Mouse (Mus musculus) small intestine, adult 2 months (tissue): Measurements from ENCODE around the gene Gmpr. TPM values are rescaled to one million over a fixed set of nuclear protein-coding genes. Genes with fewer than 3 reads are reported as not detected.

Experiments used
- H3K27ac ChIP-seq: fragments of 200-500 bp; 2 replicates; pipeline ENCODE4 v1.5.1; 2012; ENCODE audit warnings: low read depth, low read length, control low read depth, inconsistent platforms; ENCODE audit not compliant: insufficient read depth
- H3K27me3 ChIP-seq: fragments of 200-500 bp; 2 replicates; pipeline ENCODE4 v1.6.1; 2012; ENCODE audit warnings: mild to moderate bottlenecking, moderate library complexity, low read length, inconsistent platforms; ENCODE audit not compliant: control insufficient read depth, insufficient read depth
- H3K36me3 ChIP-seq: fragments of 200-500 bp; 2 replicates; pipeline ENCODE4 v1.6.1; 2012; ENCODE audit warnings: mild to moderate bottlenecking, low read length, control low read depth, inconsistent platforms; ENCODE audit not compliant: control insufficient read depth, insufficient read depth
- H3K4me1 ChIP-seq: fragments of 200-500 bp; 2 replicates; pipeline ENCODE4 v1.6.1; 2012; ENCODE audit warnings: low read length, inconsistent platforms, mixed read lengths; ENCODE audit not compliant: control insufficient read depth, insufficient read depth, insufficient read length
- H3K4me3 ChIP-seq: fragments of 200-500 bp; 2 replicates; pipeline ENCODE4 v1.5.1; 2012; ENCODE audit warnings: low read depth, mild to moderate bottlenecking, control low read depth, inconsistent platforms, low read length, moderate library complexity
- CTCF ChIP-seq: fragments of 200-500 bp; IDR thresholded peaks from 2 replicates; pipeline ENCODE4 v1.5.1; 2012; ENCODE audit warnings: low read depth, mild to moderate bottlenecking, control low read depth, inconsistent platforms, low read length, moderate library complexity, mixed read lengths; ENCODE audit not compliant: insufficient replicate concordance, insufficient read length; ENCODE audit errors: extremely low read depth
- POLR2A ChIP-seq: fragments of 200-500 bp; IDR thresholded peaks from 2 replicates; pipeline ENCODE4 v1.6.1; 2012; ENCODE audit warnings: low read depth, mild to moderate bottlenecking, control low read depth, inconsistent platforms, low read length, moderate library complexity
- WGBS: fragments of 180-500 bp; shearing (Covaris S2); methylation state at CpG from one replicate; pipeline ENCODE4 v1.1.7; 2018; 5-methylcytosine and 5-hydroxymethylcytosine counted together
- polyA plus RNA-seq: library from polyadenylated mRNA; depleted of rRNA; stranded (reverse); fragments of >200 nt; gene quantifications from 2 replicates; pipeline ENCODE4 v1.2.3, GENCODE M21; 2012

The Gmpr gene
- polyA plus RNA-seq, 1 experiment: 5.4 TPM

- Histone ChIP-seq H3K27ac (no peak overlapping the region), H3K4me1 (no peaks in the 10 kb centered on the region), H3K36me3 (peaks cover 15% of the 10 kb centered on the region), H3K4me3 (no peak overlapping the region), H3K27me3 (no peaks in the 10 kb centered on the region)
- WGBS: 60% methylated on average over 7 of the region's 7 CpGs
- TF ChIP-seq POLR2A: no peak
These were observed 62.7 kb downstream of the Gmpr start for GRCm38 (mm10) chr13:45569932-45570331.

GRCm38 (mm10) chr13:45571795-45572262 lies 64.6 kb downstream of the Gmpr start:
- Histone ChIP-seq H3K4me3 (no peak overlapping the region), H3K27me3 (no peaks in the 10 kb centered on the region), H3K27ac (no peak overlapping the region), H3K4me1 (no peaks in the 10 kb centered on the region), H3K36me3 (peaks cover 9% of the 10 kb centered on the region)
- WGBS: 2% methylated on average over 6 of the region's 6 CpGs
- TF ChIP-seq POLR2A (no peak), CTCF (peak; percentile 91; the same call in 1 of the 2 replicates)

- Histone ChIP-seq H3K4me1 (no peaks in the 10 kb centered on the region), H3K27ac (no peak overlapping the region), H3K4me3 (no peak overlapping the region), H3K36me3 (0 out of 2 replicates have a peak, but pooled peaks cover 1% of the 10 kb centered on the region), H3K27me3 (no peaks in the 10 kb centered on the region)
- TF ChIP-seq POLR2A: no peak
- peak; percentile 72; the same call in 1 of the 2 replicates for TF ChIP-seq CTCF
- 20% methylated on average over 4 of the region's 4 CpGs for WGBS
These were observed 65.5 kb downstream of the Gmpr start for GRCm38 (mm10) chr13:45572768-45573167.

GRCm38 (mm10) chr13:45576185-45576584 lies 68.9 kb downstream of the Gmpr start:
- WGBS: 78% methylated on average over 4 of the region's 4 CpGs
- TF ChIP-seq POLR2A (no peak), CTCF (no peak)
- H3K27me3 ChIP-seq: no peaks in the 10 kb centered on the region
- H3K27ac ChIP-seq: peak overlapping the region; percentile 36; the same call in 1 of the 2 replicates
- H3K4me3 ChIP-seq: no peak overlapping the region
- no peaks in the 10 kb centered on the region for H3K36me3 ChIP-seq
- H3K4me1 ChIP-seq: no peaks in the 10 kb centered on the region

GRCm38 (mm10) chr13:45577366-45577765 lies 70.1 kb downstream of the Gmpr start:
- Histone ChIP-seq H3K4me3 (no peak overlapping the region), H3K36me3 (no peaks in the 10 kb centered on the region), H3K4me1 (no peaks in the 10 kb centered on the region), H3K27me3 (no peaks in the 10 kb centered on the region), H3K27ac (no peak overlapping the region)
- 69% methylated on average over 5 of the region's 5 CpGs for WGBS
- TF ChIP-seq CTCF: no peak

- TF ChIP-seq POLR2A (no peak), CTCF (peak; percentile 16; the same call in 1 of the 2 replicates)
- Histone ChIP-seq H3K4me1 (no peaks in the 10 kb centered on the region), H3K4me3 (no peak overlapping the region), H3K36me3 (no peaks in the 10 kb centered on the region), H3K27ac (no peak overlapping the region), H3K27me3 (no peaks in the 10 kb centered on the region)
- 52% methylated on average over 2 of the region's 2 CpGs for WGBS
These were observed 70.5 kb downstream of the Gmpr start for GRCm38 (mm10) chr13:45577784-45578183.

GRCm38 (mm10) chr13:45579751-45580150 lies 72.5 kb downstream of the Gmpr start:
- Histone ChIP-seq H3K36me3 (0 out of 2 replicates have a peak, but pooled peaks cover 2% of the 10 kb centered on the region), H3K4me1 (no peaks in the 10 kb centered on the region), H3K4me3 (no peak overlapping the region), H3K27ac (no peak overlapping the region), H3K27me3 (no peaks in the 10 kb centered on the region)
- TF ChIP-seq CTCF: no peak
- no peak for TF ChIP-seq POLR2A
- WGBS: 85% methylated on average over 3 of the region's 3 CpGs
